In genomic region chr8:127534789-127535188, GRCm38 (mm10) we compare ENCODE assay signal across 12 mouse cellular contexts.
A peak's percentile ranks its signal among the peaks of the same experiment; 100 is the strongest.
DNase-seq lines count a peak whose midpoint lies in the region; ATAC-seq and TF ChIP-seq lines count a peak whose summit lies in the region.
"Had no signal": no experiment of that assay in that cellular context is flagged by ENCODE, and none has a peak within 500 bp of the region (broad histone marks: within the 10 kb centered on the region; RNA-seq: fewer than 3 reads in every experiment).

No protein-coding gene starts in this region.

- no peaks in the 10 kb centered on the region for H3K36me3 ChIP-seq in heart, adult 2 months (ENCODE audit: control insufficient read depth, insufficient read depth, low read length)
- H3K36me3 ChIP-seq: limb, embryonic 15.5 days had no signal

- H3K4me3 ChIP-seq in heart, adult 2 months: no peak overlapping the region
- H3K4me3 ChIP-seq: gastrocnemius, adult 2 months; limb, embryonic 15.5 days had no signal

- TF ChIP-seq CTCF in heart, adult 2 months (IDR thresholded peaks at IDR 0.05): no peak

- intact Hi-C loops in heart, adult 2 months (cut with DNase I): no loop called here
- intact Hi-C loops in left cerebral cortex, postnatal 4 days (cut with DNase I): no loop called here

- peak; percentile 87 for DNase-seq in heart, adult 11 months
- DNase-seq in heart, adult 2 months: no peak
- peak; percentile 19 for DNase-seq in retina, postnatal 1 day
- DNase-seq in retina, embryonic 14.5 days (ENCODE audit: low spot score): no peak
- DNase-seq in left cerebral cortex, postnatal 4 days: peak; percentile 60
- no peak for DNase-seq in thymus, postnatal 4 days
- no peak for DNase-seq in urinary bladder, postnatal 14 days (ENCODE audit: low spot score)
- DNase-seq: cerebellum, adult 9-10 months; gastrocnemius, adult 2 months had no signal

- ATAC-seq in activated CD4-positive, CD25-positive, alpha-beta regulatory T cell, adult 4 months: no peak
- ATAC-seq: CD4-positive, CD25-positive, alpha-beta regulatory T cell, adult 4 months had no signal

- no peak overlapping the region for H3K9ac ChIP-seq in heart, adult 2 months (ENCODE audit: low read depth, low read length)
- H3K9ac ChIP-seq: limb, embryonic 15.5 days had no signal

- no peak overlapping the region for H3K27ac ChIP-seq in heart, adult 2 months
- H3K27ac ChIP-seq: gastrocnemius, adult 2 months; limb, embryonic 15.5 days had no signal

- no peak for TF ChIP-seq POLR2A in heart, adult 2 months (IDR thresholded peaks at IDR 0.05; ENCODE audit: insufficient read depth, low read depth, low read length)

- H3K27me3 ChIP-seq in heart, adult 2 months (ENCODE audit: control insufficient read depth, insufficient read depth, low read length): no peaks in the 10 kb centered on the region
- H3K27me3 ChIP-seq: limb, embryonic 15.5 days had no signal

- H3K79me2 ChIP-seq in heart, adult 2 months (replicated peaks; ENCODE audit: control insufficient read depth, insufficient read depth, low read length): no peaks in the 10 kb centered on the region

- WGBS in heart, adult 2 months: 52% methylated on average over 3 of the region's 3 CpGs

- TF ChIP-seq EP300 in heart, adult 2 months (IDR thresholded peaks at IDR 0.05; ENCODE audit: insufficient read depth, low read depth, low read length): no peak

- H3K4me1 ChIP-seq in heart, adult 2 months (ENCODE audit: control insufficient read depth, insufficient read depth, low read length): no peaks in the 10 kb centered on the region
- H3K4me1 ChIP-seq: limb, embryonic 15.5 days had no signal

Comparison
In these comparisons a context has a peak if more than half of its experiments do, and no peak if none do; other contexts are left out.
1. DNase-seq: peak in heart, adult 11 months (single experiment), retina, postnatal 1 day (single experiment) and left cerebral cortex, postnatal 4 days (single experiment); none in heart, adult 2 months (0 of 2), retina, embryonic 14.5 days (single experiment), thymus, postnatal 4 days (single experiment) and urinary bladder, postnatal 14 days (single experiment).